Comparison of ENCODE assay signal across 7 mouse cellular contexts in the genomic region with DNA sequence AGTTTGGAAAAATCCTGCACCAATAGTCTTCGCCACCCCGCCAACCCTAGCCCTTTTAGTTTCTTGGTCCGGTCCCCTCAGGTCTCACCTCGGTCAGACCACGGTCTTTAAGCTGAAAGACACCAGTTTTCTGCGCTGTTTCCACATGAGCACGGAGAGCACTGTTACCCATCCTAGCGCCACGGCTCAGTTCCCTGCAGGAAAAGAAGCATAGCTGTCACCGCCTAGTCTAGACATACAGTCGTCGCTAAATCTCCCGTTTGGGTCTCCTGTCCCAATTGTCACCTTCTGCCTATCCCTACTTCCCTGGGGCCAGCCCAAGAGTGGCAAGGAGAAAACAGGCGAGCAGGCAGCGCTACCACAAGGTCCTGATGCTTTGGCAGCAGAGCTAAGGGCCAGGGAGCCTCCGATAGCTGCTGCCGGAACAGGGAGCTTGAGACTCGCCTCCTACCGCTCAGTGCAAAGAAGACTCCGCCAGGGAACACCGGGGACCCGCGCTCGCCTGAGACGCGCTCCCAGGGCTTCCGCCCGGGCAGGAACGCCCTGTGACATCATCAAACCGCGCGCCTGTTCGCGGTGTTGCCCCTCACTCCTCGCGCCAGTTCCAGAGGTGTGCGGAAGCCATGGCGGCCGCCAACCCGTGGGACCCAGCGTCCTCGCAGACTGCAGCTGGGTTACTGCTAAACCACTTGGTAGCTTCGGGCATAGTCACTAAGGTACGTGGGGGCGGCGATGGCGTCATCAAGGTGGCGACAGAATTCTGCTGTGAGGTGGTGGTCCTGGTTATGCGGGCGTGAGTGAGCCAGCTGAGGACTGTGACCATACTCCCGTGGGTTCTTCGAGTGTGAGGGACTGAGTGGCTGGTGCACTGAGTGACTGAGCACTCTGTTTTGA. TPM values are rescaled to one million over a fixed set of nuclear protein-coding genes. Genes with fewer than 3 reads are reported as not detected.
DNase-seq lines count a peak whose midpoint lies in the region; ATAC-seq lines count a peak whose summit lies in the region.

A gene (plus strand): TSS at position 554 of the 894 bp plus-strand sequence.
A gene (minus strand): TSS at position 691 of the 894 bp plus-strand sequence.

- no peaks in the 10 kb centered on the region for H3K9me3 ChIP-seq in intestine, embryonic 15.5 days
- H3K9me3 ChIP-seq in midbrain, embryonic 10.5 days (replicated peaks) = no peaks in the 10 kb centered on the region

- DNase-seq in adrenal gland, adult (ENCODE audit: inconsistent age in 2 of 2, low spot score in 1 of 2) = peak; percentile 92 to 97
- DNase-seq in embryo, embryonic 10.5 days (ENCODE audit: low spot score) = peak; percentile 93
- peak; percentile 87 for DNase-seq in gastrocnemius, postnatal 25 days
- DNase-seq in left cerebral cortex, postnatal 25 days (ENCODE audit: low spot score in 2 of 2) = peak; percentile 93 to 95
- peak; percentile 94 for DNase-seq in midbrain, embryonic 10.5 days (ENCODE audit: low spot score)
- peak; percentile 96 for DNase-seq in right cerebral cortex, postnatal 4 days

- peak within 1 kb of the TSS; percentile 92 for H3K27ac ChIP-seq in intestine, embryonic 15.5 days
- H3K27ac ChIP-seq in midbrain, embryonic 10.5 days (replicated peaks) = peak within 1 kb of the TSS; percentile 95

- WGBS in intestine, embryonic 15.5 days = under 1% methylated on average over 52 of the region's 52 CpGs
- WGBS in midbrain, embryonic 10.5 days = under 1% methylated on average over 52 of the region's 52 CpGs

- H3K27me3 ChIP-seq in intestine, embryonic 15.5 days (replicated peaks) = no peaks in the 10 kb centered on the region
- no peaks in the 10 kb centered on the region for H3K27me3 ChIP-seq in midbrain, embryonic 10.5 days (ENCODE audit: low read depth, poor library complexity, severe bottlenecking)

- 0 out of 2 replicates have a peak, but pooled peaks cover 7% of the 10 kb centered on the region for H3K4me1 ChIP-seq in intestine, embryonic 15.5 days (replicated peaks)
- H3K4me1 ChIP-seq in midbrain, embryonic 10.5 days = peaks cover 20% of the 10 kb centered on the region

- peak within 1 kb of the TSS; percentile 70 for H3K4me2 ChIP-seq in intestine, embryonic 15.5 days (replicated peaks)

- peak within 1 kb of the TSS; percentile 85 for H3K4me3 ChIP-seq in intestine, embryonic 15.5 days (replicated peaks)
- H3K4me3 ChIP-seq in midbrain, embryonic 10.5 days = peak within 1 kb of the TSS; percentile 85

- intact Hi-C loops in left cerebral cortex, postnatal 25 days (cut with DNase I) = loop anchor here (2.0 to 5.0 kb wide), 3 partner anchors 20 to 67 kb away; a partner anchor contains a TSS

- H3K9ac ChIP-seq in intestine, embryonic 15.5 days = peak within 1 kb of the TSS; percentile 82

- H3K36me3 ChIP-seq in intestine, embryonic 15.5 days = no peaks in the 10 kb centered on the region
- peaks cover 35% of the 10 kb centered on the region for H3K36me3 ChIP-seq in midbrain, embryonic 10.5 days

- peak; percentile 99 for ATAC-seq in intestine, embryonic 15.5 days

RNA-seq across cellular contexts. Expression of the first gene that starts in this region (rescaled TPM):
- 1 to 10 TPM; 6.4 to 6.5 TPM for total RNA-seq in gastrocnemius, postnatal 25 days (2021)
- polyA plus RNA-seq in intestine, embryonic 15.5 days (2015; fragmentation: Nextera tagmentation; extraction: Ambion mirVana) = 21.3 and 22.3 TPM in 2 replicates
- total RNA-seq in left cerebral cortex, postnatal 25 days (2021) = 10 to 100 TPM; 14.8 to 15.6 TPM
- 41.0 and 41.6 TPM in 2 replicates for polyA plus RNA-seq in midbrain, embryonic 10.5 days (2016; fragmentation: Nextera tagmentation; extraction: Ambion mirVana)

RNA-seq across cellular contexts. Expression of the second gene that starts in this region (rescaled TPM):
- total RNA-seq in gastrocnemius, postnatal 25 days (2021) = 10 to 100 TPM; 10.7 to 11.3 TPM
- 20.3 and 20.5 TPM in 2 replicates for polyA plus RNA-seq in intestine, embryonic 15.5 days (2015; fragmentation: Nextera tagmentation; extraction: Ambion mirVana)
- 10 to 100 TPM; 40.6 to 46.8 TPM for total RNA-seq in left cerebral cortex, postnatal 25 days (2021)
- polyA plus RNA-seq in midbrain, embryonic 10.5 days (2016; fragmentation: Nextera tagmentation; extraction: Ambion mirVana) = 31.1 and 33.7 TPM in 2 replicates

Comparison
In these comparisons a context has a peak if more than half of its experiments do, and no peak if none do; other contexts are left out.
1. Peak in every context shown above with its lines: DNase-seq, ATAC-seq, H3K4me3 ChIP-seq and H3K27ac ChIP-seq.